Mouse (Mus musculus) neural tube, embryonic 14.5 days (tissue): ENCODE data around the gene Cited4. TPM values are rescaled to one million over a fixed set of nuclear protein-coding genes. Genes with fewer than 3 reads are reported as not detected.
A peak's percentile ranks its signal among the peaks of the same experiment; 100 is the strongest.

Source experiments
- ATAC-seq: fragments of 200-750 bp; cut with Nextera tagmentation; 2 replicates; pipeline ENCODE4 v1.8.0; 2017; ENCODE audit warnings: low read depth, mild to moderate bottlenecking, moderate TSS enrichment, moderate library complexity
- H3K27ac ChIP-seq: fragments of 300-500 bp; sonication (generic); 2 replicates; pipeline ENCODE4 v1.5.1; 2014; ENCODE audit warnings: low read depth, mild to moderate bottlenecking, control low read depth, low read length, moderate library complexity, mixed read lengths
- H3K27me3 ChIP-seq: fragments of 300-500 bp; sonication (generic); 2 replicates; pipeline ENCODE4 v1.6.1; 2014; ENCODE audit warnings: low read length; ENCODE audit not compliant: control insufficient read depth, insufficient read depth
- H3K36me3 ChIP-seq: fragments of 300-500 bp; sonication (generic); 2 replicates; pipeline ENCODE4 v1.6.1; 2014; ENCODE audit warnings: low read length, mixed read lengths; ENCODE audit not compliant: control insufficient read depth, insufficient read depth
- H3K4me1 ChIP-seq: fragments of 300-500 bp; sonication (generic); 2 replicates; pipeline ENCODE4 v1.6.1; 2014; ENCODE audit warnings: low read length; ENCODE audit not compliant: control insufficient read depth, insufficient read depth
- H3K4me2 ChIP-seq: fragments of 300-500 bp; sonication (generic); 2 replicates; pipeline ENCODE4 v1.6.1; 2014; ENCODE audit warnings: mild to moderate bottlenecking, low read depth, low read length, control low read depth
- H3K4me3 ChIP-seq: fragments of 300-500 bp; sonication (generic); 2 replicates; pipeline ENCODE4 v1.5.1; 2014; ENCODE audit warnings: low read depth, low read length, control low read depth, mixed read lengths
- H3K9ac ChIP-seq: fragments of 300-500 bp; sonication (generic); replicated peaks from 2 replicates; pipeline ENCODE4 v1.6.1; 2014; ENCODE audit warnings: low read depth, mild to moderate bottlenecking, control low read depth, low read length, mixed read lengths
- H3K9me3 ChIP-seq: fragments of 300-500 bp; sonication (generic); 2 replicates; pipeline ENCODE4 v1.6.1; 2016; ENCODE audit warnings: low read length; ENCODE audit not compliant: control insufficient read depth
- WGBS: fragments of 180-500 bp; shearing (Covaris S2); extraction: QIAGEN DNeasy Blood & Tissue Kit; methylation state at CpG from one replicate; pipeline ENCODE4 v1.1.7; 2014; 5-methylcytosine and 5-hydroxymethylcytosine counted together
- polyA plus RNA-seq: library from polyadenylated mRNA; unstranded; fragments of >200 nt; fragmentation: Nextera tagmentation; extraction: Ambion mirVana; gene quantifications from 2 replicates; pipeline ENCODE4 v1.2.1, GENCODE M21; 2014

Cited4 gene
- polyA plus RNA-seq, 1 experiment from 2014 or later, result 1.4 TPM

DNA sequence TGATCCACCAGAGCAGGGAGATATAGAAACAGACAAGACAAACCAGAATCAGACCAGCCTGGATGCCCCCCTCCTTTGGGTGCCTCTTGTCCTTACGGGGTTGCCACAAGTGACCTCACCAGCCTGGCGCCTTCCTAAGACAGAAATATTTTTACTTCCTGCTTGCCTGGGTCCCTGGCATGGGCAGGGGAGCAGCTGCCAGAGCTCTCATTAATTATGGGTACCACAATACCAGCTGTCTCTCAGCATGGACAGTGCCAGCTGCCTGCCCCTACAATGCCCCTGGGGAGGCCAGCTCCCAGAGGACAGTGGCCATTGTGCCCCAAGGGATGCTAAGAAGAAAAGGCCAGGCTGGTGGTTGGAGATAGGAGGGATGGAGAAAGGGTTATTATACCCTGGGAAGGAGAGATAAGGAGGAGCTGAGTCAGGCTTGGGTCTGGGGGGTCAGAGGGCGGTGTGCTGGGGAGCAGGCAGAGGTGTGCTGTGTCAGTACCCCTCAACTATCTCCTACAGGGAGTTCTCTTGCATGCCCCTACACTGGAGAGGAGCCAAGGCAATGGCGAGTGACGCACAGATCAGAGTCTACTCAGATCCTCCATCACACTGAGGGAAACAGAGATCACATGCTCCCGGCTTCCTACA is 47.6 kb downstream of the Cited4 start:
- Histone ChIP-seq H3K27me3 (peaks cover 3% of the 10 kb centered on the region), H3K4me3 (no peak overlapping the region), H3K9ac (no peak overlapping the region), H3K9me3 (no peaks in the 10 kb centered on the region), H3K36me3 (no peaks in the 10 kb centered on the region), H3K4me2 (no peak overlapping the region), H3K27ac (no peak overlapping the region), H3K4me1 (peaks cover 10% of the 10 kb centered on the region)
- no peak for ATAC-seq
- 42% methylated on average over 6 of the region's 6 CpGs for WGBS

DNA sequence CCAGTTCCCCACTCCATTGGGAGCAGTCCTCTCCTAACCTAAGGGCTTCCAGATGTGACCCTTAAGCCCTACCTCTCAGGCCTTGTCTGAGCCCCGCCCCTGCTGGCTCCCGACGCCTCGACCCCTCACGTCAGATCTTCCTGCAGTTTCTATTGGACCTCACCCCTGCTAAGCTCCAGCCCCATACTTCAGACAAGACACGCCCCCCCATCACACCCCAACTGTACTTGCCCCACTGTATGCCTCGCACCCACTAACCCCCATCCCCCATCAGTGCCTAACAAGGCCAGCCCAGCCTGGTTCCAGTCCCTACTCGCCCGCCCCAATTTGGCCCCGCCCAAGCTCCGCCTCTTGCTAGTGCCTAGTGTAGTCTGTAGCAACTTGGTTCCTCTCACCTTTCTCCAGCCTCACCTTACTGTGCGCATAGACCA is 49.8 kb downstream of the Cited4 start:
- no peaks in the 10 kb centered on the region for H3K9me3 ChIP-seq
- under 1% methylated on average over 12 of the region's 12 CpGs for WGBS
- H3K27me3 ChIP-seq, result peaks cover 3% of the 10 kb centered on the region
- H3K4me1 ChIP-seq, result peaks cover 10% of the 10 kb centered on the region
- H3K36me3 ChIP-seq, result no peaks in the 10 kb centered on the region
- 0 out of 2 replicates have a peak overlapping the region, but pooled peaks have one; percentile 25 for H3K9ac ChIP-seq
- H3K27ac ChIP-seq, result no peak overlapping the region
- H3K4me2 ChIP-seq, result peak overlapping the region; percentile 62
- peak overlapping the region; percentile 31 for H3K4me3 ChIP-seq
- ATAC-seq, result peak; percentile 82

DNA sequence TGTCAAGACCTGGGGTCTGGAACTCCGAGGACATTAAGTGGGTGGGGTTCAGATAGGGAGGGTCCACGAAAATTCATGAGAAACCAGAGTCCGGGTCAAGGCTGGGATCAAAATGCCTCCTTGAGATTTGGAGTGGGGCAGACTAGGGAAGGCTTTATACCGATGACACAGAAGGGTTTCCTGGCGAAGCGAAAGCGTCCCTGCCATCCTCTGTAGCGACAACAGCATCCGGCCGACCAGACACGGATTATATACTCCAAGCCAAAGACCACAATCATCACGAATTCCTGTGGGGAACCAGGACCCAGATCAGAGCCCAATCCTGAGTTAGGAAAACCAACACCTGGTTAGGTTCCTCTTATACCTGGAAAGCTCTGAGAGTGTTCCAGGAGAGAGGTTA is 50.4 kb downstream of the Cited4 start:
- Histone ChIP-seq H3K36me3 (no peaks in the 10 kb centered on the region), H3K27ac (no peak overlapping the region), H3K27me3 (peaks cover 3% of the 10 kb centered on the region), H3K4me2 (peak overlapping the region; percentile 62), H3K9ac (peak overlapping the region; percentile 25; the same call in 1 of the 2 replicates), H3K9me3 (no peaks in the 10 kb centered on the region), H3K4me3 (peak overlapping the region; percentile 31), H3K4me1 (peaks cover 10% of the 10 kb centered on the region)
- WGBS, result 24% methylated on average over 12 of the region's 12 CpGs
- no peak for ATAC-seq

Other genes with a start within 250 kb of the Cited4 start
- 0.15 TPM in 1 of 2 replicates, not detected in the other for gene Slfnl1, start 134.3 kb upstream of the Cited4 start, polyA plus RNA-seq
- 91.7 and 95.5 TPM in 2 replicates for gene Ctps, start 96.3 kb upstream of the Cited4 start, polyA plus RNA-seq
- gene Gm8439, start 77.8 kb upstream of the Cited4 start, polyA plus RNA-seq, result not detected in 2 replicates
- 5.2 and 5.5 TPM in 2 replicates for gene Kcnq4, start 82.0 kb downstream of the Cited4 start, polyA plus RNA-seq
- gene Nfyc, start 165.0 kb downstream of the Cited4 start, polyA plus RNA-seq, result 99.3 and 106 TPM in 2 replicates
- gene Rims3, start 188.2 kb downstream of the Cited4 start, polyA plus RNA-seq, result 18.8 and 24.0 TPM in 2 replicates